Mouse (Mus musculus) heart, adult 9 months (tissue): ENCODE measurements around the gene Cmah.

ENCODE experiments used
- DNase-seq, 2 experiments: peaks; one replicate each; pipeline ENCODE4 v3.0.0; 2022; ENCODE audit warnings: low spot score in 2 of 2

The Cmah gene

DNA sequence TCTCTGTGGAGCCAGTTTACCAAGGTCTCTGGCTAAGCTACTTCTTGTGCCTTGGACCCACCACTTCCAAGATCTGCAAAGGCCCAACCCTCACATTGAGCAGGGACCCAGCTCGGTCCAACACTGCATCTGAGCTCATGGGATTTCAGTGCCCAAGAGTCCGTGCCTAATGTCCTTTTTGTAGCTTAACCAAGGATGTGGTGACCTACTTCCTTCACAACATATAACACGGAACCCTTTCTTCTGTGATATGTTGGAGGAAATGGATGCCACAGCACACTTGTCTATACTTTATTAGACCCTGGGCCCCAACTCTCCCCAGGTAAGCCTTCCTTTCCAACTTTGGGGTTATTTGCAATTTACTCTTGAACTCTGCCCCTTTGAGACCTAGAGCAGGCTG is 186.5 kb downstream of the Cmah start:
- DNase-seq: no peak

DNA sequence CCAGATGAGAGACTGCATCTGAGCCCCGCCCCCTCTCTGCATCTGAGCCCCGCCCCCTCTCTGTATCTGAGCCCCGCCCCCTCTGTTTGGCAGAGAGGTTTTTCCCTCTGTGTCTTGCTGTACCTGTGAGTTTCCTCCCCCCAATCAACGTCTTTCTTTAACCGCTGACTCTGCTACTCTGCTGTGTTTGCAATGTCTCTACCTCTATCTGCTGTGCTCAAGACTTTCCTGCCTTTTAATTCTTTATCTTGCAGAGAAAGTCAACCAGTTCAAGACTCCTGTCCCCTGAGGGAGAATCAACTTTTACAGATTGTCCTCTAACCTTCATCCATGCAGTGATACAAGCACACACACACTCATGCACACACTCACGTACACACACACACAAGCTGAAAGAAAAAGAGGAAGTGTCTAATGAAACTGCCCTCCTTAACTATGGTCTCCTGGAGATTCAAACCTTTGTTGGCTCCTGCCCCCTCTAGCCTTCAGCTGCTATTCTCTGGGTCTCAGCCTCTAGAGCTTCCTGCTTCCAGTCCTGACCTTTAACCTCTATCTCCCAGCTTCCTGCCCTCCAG is 188.0 kb downstream of the Cmah start:
- DNase-seq: no peak

GRCm38 (mm10) chr13:24517757-24518156 is 190.6 kb downstream of the Cmah start:
- DNase-seq: no peak

GRCm38 (mm10) chr13:24518887-24519286 is 191.7 kb downstream of the Cmah start:
- DNase-seq: peak in 1 of 2 experiments; percentile 44

DNA sequence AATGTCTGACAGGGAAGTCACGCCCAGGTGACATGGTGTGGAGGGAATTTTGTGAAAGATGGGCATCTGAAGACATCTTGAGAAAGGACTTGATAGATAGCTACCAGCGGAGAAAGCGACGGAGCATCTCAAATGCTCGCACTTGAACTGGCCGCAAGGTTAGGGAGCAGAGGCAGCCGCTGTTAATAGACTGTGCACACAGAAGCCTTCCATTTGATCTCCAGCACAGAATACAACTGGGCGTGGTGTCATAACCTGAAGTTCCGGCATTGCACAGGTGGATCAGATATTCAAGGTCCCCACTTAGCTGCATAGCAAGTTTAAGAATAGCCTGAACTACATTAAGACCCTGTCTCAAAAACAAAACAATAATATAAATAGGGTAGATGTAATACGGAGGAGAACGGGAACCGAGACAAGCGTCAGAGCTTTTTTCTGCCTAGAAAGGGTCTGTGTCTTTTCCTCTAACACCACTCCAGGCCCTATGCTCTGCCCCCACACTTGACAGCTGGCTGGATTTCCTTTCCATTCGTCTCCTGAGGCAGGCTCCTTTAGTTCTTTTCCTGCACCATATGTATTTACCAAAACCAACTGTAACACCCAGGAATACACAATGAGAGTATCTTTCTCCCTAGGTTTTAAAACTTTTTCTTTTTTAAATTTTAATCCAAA is 192.9 kb downstream of the Cmah start:
- DNase-seq: no peak

DNA sequence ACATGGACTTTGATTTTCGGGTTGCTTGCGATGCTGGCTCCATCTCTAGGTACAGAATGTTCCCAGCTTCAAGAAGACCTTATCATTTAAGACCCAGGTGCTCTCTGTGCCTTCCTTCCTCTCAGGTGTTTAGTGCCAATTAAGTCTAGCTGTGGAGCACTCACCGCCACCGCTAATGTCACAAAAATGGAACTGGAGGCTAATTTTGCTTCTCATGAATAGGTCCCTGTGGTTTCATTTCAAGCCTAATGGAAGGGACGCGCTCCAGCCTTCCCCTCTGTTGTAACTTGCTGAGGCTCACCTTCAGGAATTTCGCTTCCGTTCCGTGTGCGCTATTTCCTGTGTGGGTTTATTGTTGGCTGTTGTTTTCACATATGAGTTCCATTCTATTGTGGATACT is 193.6 kb downstream of the Cmah start:
- DNase-seq: no peak

DNA sequence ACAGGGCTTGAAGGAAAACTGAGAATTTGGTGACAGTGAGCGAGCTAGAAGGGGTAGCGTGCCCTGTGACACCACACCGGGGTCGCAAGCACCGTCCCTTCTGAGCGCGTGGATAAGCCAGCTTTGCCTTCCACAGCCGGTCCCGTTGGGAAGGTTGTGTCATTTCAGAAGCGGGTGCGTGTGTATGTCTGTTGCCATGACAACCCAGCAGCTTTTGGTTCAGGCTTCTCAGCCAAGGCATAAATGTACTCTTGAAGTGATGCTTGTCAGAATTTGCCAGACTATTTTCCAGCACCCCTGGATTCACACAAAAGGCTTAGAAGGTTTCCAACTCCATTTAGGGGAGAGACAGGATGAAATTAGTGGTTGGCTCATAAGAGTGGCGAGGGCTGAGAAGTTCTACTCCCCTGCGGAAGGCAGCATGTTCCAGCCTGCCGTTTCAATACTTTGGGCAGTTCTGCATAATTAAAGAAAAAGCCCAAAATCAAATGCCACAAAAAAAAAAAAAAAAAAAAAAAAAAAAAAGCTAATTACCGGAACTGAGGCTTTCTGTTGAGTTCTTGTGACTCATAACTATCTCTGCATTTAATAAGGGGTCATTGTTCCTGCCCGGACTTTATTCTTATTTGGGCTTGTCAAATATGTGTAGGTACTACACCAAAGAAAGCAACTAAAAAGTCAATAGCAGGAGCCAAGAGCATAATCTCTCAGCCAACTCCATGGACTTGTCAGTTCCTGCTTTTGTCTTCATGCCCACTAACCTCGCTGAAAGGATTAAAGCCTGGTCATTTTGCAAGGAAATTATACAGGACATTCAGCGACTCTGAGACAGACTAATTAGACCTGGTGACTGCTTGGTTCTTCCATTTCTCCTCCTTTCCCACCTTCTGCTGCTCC is 194.5 kb downstream of the Cmah start:
- DNase-seq: peak; percentile 17 to 22

DNA sequence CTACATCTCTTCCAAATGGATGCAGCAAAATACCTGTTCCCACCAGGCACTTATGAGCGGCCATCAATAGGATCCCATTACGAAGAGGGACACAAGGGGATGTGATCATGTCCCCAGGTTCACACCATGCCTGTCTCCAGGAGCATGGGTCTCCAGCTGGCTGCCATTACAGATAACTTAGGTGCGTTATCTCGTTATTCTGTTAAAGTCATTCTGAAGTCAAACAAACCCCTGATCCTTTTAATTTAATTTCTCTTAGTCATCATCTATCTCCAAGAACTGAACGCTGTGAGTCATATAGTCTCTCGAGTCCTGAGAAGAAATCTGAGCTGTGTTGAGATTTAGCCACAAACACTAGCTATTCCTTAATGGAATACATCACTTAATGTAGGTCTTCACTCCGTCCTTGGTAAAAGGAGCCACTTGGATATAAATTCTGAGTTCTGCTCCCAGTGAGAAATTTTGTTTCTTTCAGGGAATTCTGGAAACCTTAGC is 195.2 kb downstream of the Cmah start:
- DNase-seq: no peak

- no peak for DNase-seq
These were observed 196.5 kb downstream of the Cmah start for GRCm38 (mm10) chr13:24523587-24524221.

- DNase-seq: no peak
These were observed 197.3 kb downstream of the Cmah start for GRCm38 (mm10) chr13:24524468-24524867.

GRCm38 (mm10) chr13:24525551-24525950 is 198.3 kb downstream of the Cmah start:
- no peak for DNase-seq

- DNase-seq: no peak
These were observed 199.7 kb downstream of the Cmah start for GRCm38 (mm10) chr13:24526916-24527315.
